Mouse (Mus musculus) lung, embryonic 14.5 days (tissue): ENCODE measurements at regions not wholly inside any gene's neighbourhood (a gene's known extent, or its start where the extent isn't known, plus 50 kb on each side); places are given as distances from the start of the nearest gene placed in this dataset.

Experiments used
- ATAC-seq: fragments of 200-750 bp; cut with Nextera tagmentation; 2 replicates; pipeline ENCODE4 v1.8.0; 2017; ENCODE audit warnings: mild to moderate bottlenecking, moderate TSS enrichment, moderate library complexity; ENCODE audit not compliant: insufficient read depth
- DNase-seq: peaks from one replicate; pipeline ENCODE4 v3.0.0-alpha.2; 2015
- H3K27ac ChIP-seq: fragments of 300-500 bp; sonication (generic); 2 replicates; pipeline ENCODE4 v1.5.1; 2014; ENCODE audit warnings: low read depth, mild to moderate bottlenecking, moderate library complexity
- H3K27me3 ChIP-seq: fragments of 300-500 bp; sonication (generic); 2 replicates; pipeline ENCODE4 v1.6.1; 2014; ENCODE audit warnings: low read length, control low read depth; ENCODE audit not compliant: insufficient read depth
- H3K36me3 ChIP-seq: fragments of 300-500 bp; sonication (generic); 2 replicates; pipeline ENCODE4 v1.6.1; 2014; ENCODE audit warnings: control low read depth; ENCODE audit not compliant: insufficient read depth
- H3K4me1 ChIP-seq: fragments of 300-500 bp; sonication (generic); 2 replicates; pipeline ENCODE4 v1.6.1; 2014; ENCODE audit warnings: antibody characterized with exemption, control low read depth; ENCODE audit not compliant: insufficient read depth
- H3K4me2 ChIP-seq: fragments of 300-500 bp; sonication (generic); 2 replicates; pipeline ENCODE4 v1.6.1; 2014; ENCODE audit warnings: mild to moderate bottlenecking
- H3K4me3 ChIP-seq: fragments of 300-500 bp; sonication (generic); 2 replicates; pipeline ENCODE4 v1.5.1; 2014; ENCODE audit warnings: low read depth, low read length
- H3K9ac ChIP-seq: fragments of 300-500 bp; sonication (generic); 2 replicates; pipeline ENCODE4 v1.6.1; 2014
- H3K9me3 ChIP-seq: fragments of 300-500 bp; sonication (generic); 2 replicates; pipeline ENCODE4 v1.6.1; 2016; ENCODE audit warnings: low read depth, low read length, control low read depth
- CTCF ChIP-seq: IDR thresholded peaks from 2 replicates; pipeline ENCODE4 v1.5.1; 2016; ENCODE audit warnings: antibody characterized with exemption, low read depth
- WGBS: fragments of 180-500 bp; shearing (Covaris S2); extraction: QIAGEN DNeasy Blood & Tissue Kit; methylation state at CpG from one replicate; pipeline ENCODE4 v1.1.7; 2014; 5-methylcytosine and 5-hydroxymethylcytosine counted together

DNA sequence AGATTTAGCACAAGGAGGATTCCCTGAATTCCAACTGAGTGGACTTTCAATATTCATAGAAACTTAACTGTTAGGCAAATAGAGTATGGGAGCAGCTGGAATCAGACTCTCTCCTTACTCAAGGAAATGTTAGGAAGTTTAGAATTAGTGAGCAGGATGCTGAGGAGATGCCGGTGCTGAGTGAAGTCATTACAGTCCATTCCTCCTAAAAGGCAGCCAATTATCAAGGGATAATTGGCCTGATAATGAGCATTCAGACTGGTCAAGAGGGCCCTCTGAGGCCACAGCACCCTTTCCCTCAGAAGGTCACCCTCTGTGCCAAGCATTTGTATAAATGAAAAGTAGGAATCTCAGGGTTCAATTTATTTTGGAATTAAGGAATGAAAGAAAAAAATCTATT lies 590.6 kb downstream of the Gm43517 start:
- Histone ChIP-seq H3K27ac (no peak overlapping the region), H3K4me3 (no peak overlapping the region), H3K9ac (no peak overlapping the region), H3K4me1 (no peaks in the 10 kb centered on the region), H3K27me3 (no peaks in the 10 kb centered on the region), H3K9me3 (no peaks in the 10 kb centered on the region), H3K36me3 (no peaks in the 10 kb centered on the region), H3K4me2 (no peak overlapping the region)
- ATAC-seq: no peak
- DNase-seq: no peak
- 77% methylated on average over 1 of the region's 1 CpGs for WGBS
- TF ChIP-seq CTCF: no peak

DNA sequence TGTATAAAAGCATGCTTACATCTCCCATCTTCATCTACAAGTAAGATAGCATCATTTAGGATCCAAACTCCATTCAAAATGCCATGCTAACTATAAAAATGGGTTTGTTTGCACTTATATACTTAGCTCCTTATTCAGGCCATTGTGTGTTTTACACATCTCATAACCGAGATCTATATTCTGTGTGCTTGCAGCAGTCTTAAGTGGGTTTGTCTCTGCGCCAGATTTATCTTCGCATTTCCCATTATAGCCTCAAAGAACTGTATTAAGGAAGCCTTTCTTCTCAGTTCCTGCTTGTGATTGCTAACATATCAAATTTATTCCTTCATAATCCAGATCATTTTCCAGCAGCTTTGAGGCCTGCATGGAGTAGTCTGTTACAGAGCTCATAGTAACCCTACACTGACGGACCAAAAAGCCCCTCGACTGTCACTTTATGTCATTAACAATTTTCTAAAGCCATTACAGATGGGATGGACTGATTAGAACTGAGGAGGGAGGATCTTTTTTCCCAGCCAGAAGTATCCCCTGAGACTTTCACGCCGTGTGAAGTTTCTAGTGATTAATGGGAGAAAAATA lies 607.6 kb downstream of the Gm43517 start:
- DNase-seq (no peak), ATAC-seq (no peak)
- no peak overlapping the region for H3K27ac ChIP-seq
- H3K4me2 ChIP-seq: no peak overlapping the region
- no peaks in the 10 kb centered on the region for H3K36me3 ChIP-seq
- no peak overlapping the region for H3K4me3 ChIP-seq
- 39% methylated on average over 7 of the region's 7 CpGs for WGBS
- no peak for TF ChIP-seq CTCF
- no peak overlapping the region for H3K9ac ChIP-seq
- H3K4me1 ChIP-seq: no peaks in the 10 kb centered on the region
- no peaks in the 10 kb centered on the region for H3K9me3 ChIP-seq
- no peaks in the 10 kb centered on the region for H3K27me3 ChIP-seq

DNA sequence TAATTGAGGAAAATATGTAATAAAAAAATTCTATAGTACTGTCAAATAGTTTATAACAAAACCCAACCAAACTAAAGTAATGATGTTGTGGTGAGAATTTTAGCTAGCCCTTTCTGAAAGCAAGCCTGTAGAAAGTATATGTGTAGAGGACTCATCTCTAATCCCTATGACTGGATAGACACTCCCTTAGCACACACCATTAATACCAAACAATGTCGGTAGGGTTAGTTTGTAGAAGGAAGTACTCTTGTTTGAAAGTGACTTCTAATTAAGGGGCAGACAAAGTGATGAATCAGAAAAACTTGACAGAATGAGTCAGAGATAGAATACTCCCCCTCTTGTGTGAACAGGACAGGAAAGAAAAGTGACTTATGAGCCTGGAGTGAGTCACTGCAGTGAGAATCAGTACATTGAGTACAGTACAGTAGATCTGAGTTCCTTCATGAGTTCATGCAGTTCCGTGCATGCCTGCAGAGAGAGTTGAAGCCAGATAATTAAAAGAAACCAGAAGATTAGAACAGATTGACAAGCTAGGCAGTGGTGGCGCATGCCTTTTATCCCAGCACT lies 610.0 kb downstream of the Prkd1 start:
- Histone ChIP-seq H3K4me1 (no peaks in the 10 kb centered on the region), H3K9ac (no peak overlapping the region), H3K9me3 (no peaks in the 10 kb centered on the region), H3K27me3 (no peaks in the 10 kb centered on the region), H3K4me3 (no peak overlapping the region), H3K4me2 (no peak overlapping the region), H3K36me3 (no peaks in the 10 kb centered on the region), H3K27ac (no peak overlapping the region)
- no peak for DNase-seq
- no peak for TF ChIP-seq CTCF
- WGBS: 85% methylated on average over 3 of the region's 3 CpGs
- no peak for ATAC-seq

DNA sequence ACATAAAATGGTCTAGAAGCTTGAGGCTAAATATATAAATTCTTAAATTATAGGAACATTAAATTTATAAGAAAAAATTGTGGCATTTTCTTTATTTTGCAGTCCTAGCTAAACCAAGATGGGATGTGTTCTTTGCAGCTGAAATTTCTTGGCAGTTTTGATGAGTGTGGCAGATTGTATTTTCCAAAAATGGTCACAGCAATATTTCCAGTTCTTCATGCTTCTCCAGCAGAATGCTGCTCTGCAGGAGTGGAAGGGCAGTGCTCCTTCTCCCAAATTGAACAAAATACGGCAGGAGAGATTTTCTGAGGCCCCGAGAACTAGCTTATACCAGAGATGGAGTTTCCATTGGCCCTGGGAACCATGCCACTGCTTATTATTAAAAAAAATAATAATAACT lies 587.6 kb downstream of the Prkd1 start:
- no peaks in the 10 kb centered on the region for H3K9me3 ChIP-seq
- no peaks in the 10 kb centered on the region for H3K27me3 ChIP-seq
- TF ChIP-seq CTCF: no peak
- ATAC-seq (no peak), DNase-seq (peak; percentile 3)
- H3K9ac ChIP-seq: no peak overlapping the region
- H3K4me3 ChIP-seq: no peak overlapping the region
- WGBS: 67% methylated on average over 2 of the region's 2 CpGs
- no peak overlapping the region for H3K27ac ChIP-seq
- no peaks in the 10 kb centered on the region for H3K4me1 ChIP-seq
- H3K36me3 ChIP-seq: no peaks in the 10 kb centered on the region
- no peak overlapping the region for H3K4me2 ChIP-seq

DNA sequence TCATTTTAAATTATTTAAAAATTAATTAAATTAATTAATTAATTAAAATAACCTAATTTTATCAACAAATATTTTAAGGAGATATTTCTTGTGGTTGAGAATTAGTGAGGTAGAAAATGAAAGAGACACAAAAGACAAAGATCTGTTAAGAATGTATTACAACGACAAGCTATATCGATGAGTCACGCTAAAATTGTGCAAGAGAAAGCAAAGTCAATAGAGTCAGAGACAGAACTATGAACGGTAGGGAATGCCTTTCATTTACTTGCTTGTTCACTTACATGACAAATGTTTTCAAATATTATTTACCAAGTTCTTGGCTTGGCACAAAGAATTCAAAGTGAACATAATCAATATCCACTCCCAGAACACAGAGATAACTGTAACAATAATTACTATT lies 582.5 kb downstream of the Prkd1 start:
- ATAC-seq: no peak
- Histone ChIP-seq H3K4me2 (no peak overlapping the region), H3K27ac (no peak overlapping the region), H3K9me3 (no peaks in the 10 kb centered on the region), H3K27me3 (no peaks in the 10 kb centered on the region), H3K4me1 (no peaks in the 10 kb centered on the region), H3K9ac (no peak overlapping the region), H3K4me3 (no peak overlapping the region), H3K36me3 (no peaks in the 10 kb centered on the region)
- no peak for TF ChIP-seq CTCF
- DNase-seq: no peak
- 83% methylated on average over 4 of the region's 4 CpGs for whole genome bisulfite sequencing

DNA sequence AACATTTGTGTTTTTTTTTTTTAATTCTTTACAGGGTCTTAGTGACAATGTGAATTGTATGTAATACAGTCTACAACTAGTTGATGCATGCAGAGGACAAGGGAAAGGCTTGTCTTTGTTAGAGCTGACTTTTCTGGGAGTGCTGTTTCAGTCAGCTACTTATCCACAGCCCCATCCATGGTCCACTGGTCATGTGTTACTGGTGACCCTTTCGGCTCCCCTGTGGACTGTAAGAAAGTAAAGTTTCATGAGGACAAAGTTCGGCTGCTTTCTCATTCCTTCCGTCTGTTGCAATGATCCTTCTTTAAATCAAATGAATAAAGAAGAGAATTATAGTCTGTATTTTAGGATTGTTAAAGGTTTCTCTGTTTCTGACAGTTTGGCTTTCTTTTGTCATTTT lies 577.1 kb downstream of the Prkd1 start:
- Histone ChIP-seq H3K4me2 (no peak overlapping the region), H3K4me3 (no peak overlapping the region), H3K36me3 (no peaks in the 10 kb centered on the region), H3K4me1 (no peaks in the 10 kb centered on the region), H3K27ac (no peak overlapping the region), H3K27me3 (no peaks in the 10 kb centered on the region), H3K9ac (no peak overlapping the region), H3K9me3 (no peaks in the 10 kb centered on the region)
- ATAC-seq (no peak), DNase-seq (no peak)
- TF ChIP-seq CTCF: no peak
- 38% methylated on average over 3 of the region's 3 CpGs for WGBS

DNA sequence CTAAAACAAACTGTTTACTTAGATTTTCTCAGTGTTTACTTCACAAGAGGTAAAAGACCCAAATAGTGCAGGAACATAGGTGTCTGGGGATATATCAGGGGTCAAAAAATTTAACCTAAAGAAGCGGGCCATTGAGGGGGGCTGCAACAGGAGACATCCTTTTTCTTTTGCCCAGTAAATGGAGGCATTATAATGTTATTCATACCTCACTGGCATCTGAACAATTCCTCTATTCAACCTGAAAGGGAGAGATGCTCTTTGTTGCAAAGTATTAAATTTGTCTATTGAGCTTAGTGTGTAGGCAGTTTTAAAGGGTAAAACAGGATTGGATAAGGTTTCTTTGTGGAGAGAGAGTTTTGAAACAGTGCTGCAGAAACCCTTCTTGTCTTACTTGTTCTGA lies 576.5 kb downstream of the Prkd1 start:
- H3K27me3 ChIP-seq: no peaks in the 10 kb centered on the region
- no peak overlapping the region for H3K4me2 ChIP-seq
- H3K9me3 ChIP-seq: no peaks in the 10 kb centered on the region
- no peak overlapping the region for H3K9ac ChIP-seq
- WGBS: 35% methylated on average over 1 of the region's 1 CpGs
- ATAC-seq (no peak), DNase-seq (no peak)
- no peak overlapping the region for H3K4me3 ChIP-seq
- H3K36me3 ChIP-seq: no peaks in the 10 kb centered on the region
- no peak for TF ChIP-seq CTCF
- H3K4me1 ChIP-seq: no peaks in the 10 kb centered on the region
- no peak overlapping the region for H3K27ac ChIP-seq
